Mouse (Mus musculus) brain, embryonic 14.5 days (tissue): ENCODE measurements around the gene Mafg.

Experiments
- CTCF ChIP-seq: fragments of 200-500 bp; IDR thresholded peaks from 2 replicates; pipeline ENCODE4 v1.5.1; 2012; ENCODE audit warnings: inconsistent platforms, mild to moderate bottlenecking, moderate library complexity, borderline replicate concordance; ENCODE audit not compliant: insufficient read depth, insufficient read length; ENCODE audit errors: extremely low read depth
- POLR2A ChIP-seq: fragments of 200-500 bp; IDR thresholded peaks from 2 replicates; pipeline ENCODE4 v1.6.1; 2012; ENCODE audit warnings: mild to moderate bottlenecking, inconsistent platforms, borderline replicate concordance; ENCODE audit not compliant: poor library complexity, insufficient read depth, insufficient read length, severe bottlenecking; ENCODE audit errors: extremely low read depth

DNA sequence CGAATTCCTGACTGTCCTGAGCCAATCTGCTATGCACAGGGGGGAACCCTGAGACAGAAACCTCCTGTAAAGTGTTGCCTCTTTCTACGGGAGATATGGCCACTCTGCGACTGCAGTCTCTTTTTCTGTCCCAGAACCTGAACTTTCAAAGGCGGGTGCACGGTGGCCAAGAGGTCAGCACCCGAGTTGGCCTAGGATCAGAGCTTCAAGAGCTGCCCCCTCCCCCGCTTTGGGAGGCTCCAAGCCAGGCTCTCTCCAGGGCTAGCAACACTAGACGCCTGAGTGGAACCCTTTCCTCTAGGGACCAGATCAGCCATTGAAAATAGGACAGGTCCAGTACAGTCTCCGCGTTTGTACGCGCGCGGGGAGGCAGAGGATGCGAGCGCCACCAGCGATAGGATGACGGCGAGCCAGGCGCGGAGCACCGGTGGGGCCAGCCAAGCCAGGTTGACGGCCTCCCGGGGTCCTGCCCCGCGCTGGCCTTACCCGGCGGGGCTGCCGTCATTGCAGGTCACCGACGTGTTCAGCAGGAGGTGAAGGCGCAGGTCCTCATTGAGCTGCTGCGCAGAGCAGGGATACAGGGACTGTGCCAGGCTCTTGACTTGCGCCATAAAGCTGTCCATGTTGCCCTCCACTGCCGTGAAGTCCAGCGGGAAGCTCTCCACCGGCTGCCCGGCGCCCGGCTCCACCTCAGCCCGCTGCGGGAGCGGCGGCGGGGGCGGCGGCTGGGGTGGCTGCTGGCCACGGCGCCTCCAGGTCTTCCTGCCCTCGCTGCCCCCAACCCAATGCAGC, 26.3 kb upstream of the Mafg start:
- no peak for TF ChIP-seq POLR2A
- no peak for TF ChIP-seq CTCF
